Mouse (Mus musculus): Measurements from ENCODE around the gene Cavin4. TPM values are rescaled to one million over a fixed set of nuclear protein-coding genes. Genes with fewer than 3 reads are reported as not detected.

Cavin4 gene
- polyA plus RNA-seq (2012; rRNA removed; ENCODE audit: low replicate concordance), result 0.10 and 0.14 TPM in 2 replicates

GRCm38 (mm10) chr4:48663271-48663670 is at the start of gene Cavin4:
Cavin4 (plus strand) TSS chr4:48663514.

Other genes starting within 250 kb of the Cavin4 start
- 12.4 and 18.4 TPM in 2 replicates for gene Tex10, start 190.1 kb upstream of the Cavin4 start, polyA plus RNA-seq (2012; rRNA removed; ENCODE audit: low replicate concordance)
- gene Msantd3, start 123.6 kb upstream of the Cavin4 start, polyA plus RNA-seq (2012; rRNA removed; ENCODE audit: low replicate concordance), result 10.1 and 14.8 TPM in 2 replicates
- 12.7 and 15.7 TPM in 2 replicates for gene Tmeff1, start 78.3 kb upstream of the Cavin4 start, polyA plus RNA-seq (2012; rRNA removed; ENCODE audit: low replicate concordance)